Mouse (Mus musculus): Measurements from ENCODE around the gene Rchy1.

- TF ChIP-seq CTCF (IDR thresholded peaks at IDR 0.05; ENCODE audit: insufficient read depth, low read length): no peak
- TF ChIP-seq POLR2A (IDR thresholded peaks at IDR 0.05; ENCODE audit: borderline replicate concordance, extremely low read depth, low read depth, low read length): no peak
Observed at GRCm38 (mm10) chr5:91956991-91957760, 5.7 kb downstream of the Rchy1 start.
